Mouse (Mus musculus): Measurements from ENCODE around the gene Ranbp3.

GRCm38 (mm10) chr17:56759261-56759660 is 86.2 kb downstream of the Ranbp3 start:
- TF ChIP-seq CTCF (IDR thresholded peaks at IDR 0.05; ENCODE audit: low read depth, low read length), result no peak
- no peak for TF ChIP-seq POLR2A (IDR thresholded peaks at IDR 0.05; ENCODE audit: insufficient read depth, low read length)
